Mouse (Mus musculus): ENCODE results near the gene Hoxd3. TPM values are rescaled to one million over a fixed set of nuclear protein-coding genes. Genes with fewer than 3 reads are reported as not detected.
A peak's percentile ranks its signal among the peaks of the same experiment; 100 is the strongest.

Hoxd3 gene
- polyA plus RNA-seq, 1 experiment from 2014 or later, result 0.55 TPM

GRCm38 (mm10) chr2:74672481-74673362 lies 39.0 kb upstream of the Hoxd3 start:
- Histone ChIP-seq H3K27ac (peak overlapping the region; percentile 92), H3K4me1 (peaks cover 37% of the 10 kb centered on the region), H3K27me3 (peaks cover 63% of the 10 kb centered on the region), H3K36me3 (no peaks in the 10 kb centered on the region), H3K4me2 (peak overlapping the region; percentile 65), H3K4me3 (peak overlapping the region; percentile 41), H3K9ac (no peak overlapping the region), H3K9me3 (no peaks in the 10 kb centered on the region)
- 6% methylated on average over 40 of the region's 40 CpGs for WGBS
- peak; percentile 43; the same call in 1 of the 2 replicates for ATAC-seq (ENCODE audit: insufficient number of reproducible peaks, low FRiP score, low TSS enrichment, low read depth)

- Histone ChIP-seq H3K36me3 (no peaks in the 10 kb centered on the region), H3K27ac (peak overlapping the region; percentile 92), H3K4me2 (peak overlapping the region; percentile 65), H3K4me3 (peak overlapping the region; percentile 45), H3K27me3 (peaks cover 59% of the 10 kb centered on the region), H3K9me3 (no peaks in the 10 kb centered on the region), H3K4me1 (peaks cover 31% of the 10 kb centered on the region), H3K9ac (no peak overlapping the region)
- ATAC-seq (ENCODE audit: insufficient number of reproducible peaks, low FRiP score, low TSS enrichment, low read depth), result no peak
- WGBS, result 7% methylated on average over 24 of the region's 24 CpGs
Measured at GRCm38 (mm10) chr2:74673835-74674425, 37.8 kb upstream of the Hoxd3 start.

- WGBS, result 6% methylated on average over 47 of the region's 47 CpGs
- ATAC-seq (ENCODE audit: insufficient number of reproducible peaks, low FRiP score, low TSS enrichment, low read depth), result peak; percentile 50
- peaks cover 38% of the 10 kb centered on the region for H3K4me1 ChIP-seq
- peak within 1 kb of the TSS; percentile 65 for H3K4me2 ChIP-seq
- H3K9me3 ChIP-seq, result no peaks in the 10 kb centered on the region
- H3K4me3 ChIP-seq, result peak within 1 kb of the TSS; percentile 45
- H3K27ac ChIP-seq, result peak within 1 kb of the TSS; percentile 92
- H3K27me3 ChIP-seq, result peaks cover 66% of the 10 kb centered on the region
- H3K36me3 ChIP-seq, result no peaks in the 10 kb centered on the region
- H3K9ac ChIP-seq, result peak within 1 kb of the TSS; percentile 55
Measured at GRCm38 (mm10) chr2:74674881-74675665, 36.7 kb upstream of the Hoxd3 start, which contains the start of gene Hoxd12. TSS of gene Hoxd12 (plus strand) at chr2:74675013.

GRCm38 (mm10) chr2:74675666-74676282 lies 36.0 kb upstream of the Hoxd3 start:
- Histone ChIP-seq H3K4me3 (peak overlapping the region; percentile 45), H3K27ac (peak overlapping the region; percentile 92), H3K9me3 (no peaks in the 10 kb centered on the region), H3K27me3 (peaks cover 72% of the 10 kb centered on the region), H3K9ac (peak overlapping the region; percentile 55), H3K4me2 (peak overlapping the region; percentile 65), H3K4me1 (peaks cover 38% of the 10 kb centered on the region), H3K36me3 (no peaks in the 10 kb centered on the region)
- no peak; the same call in 1 of the 2 replicates for ATAC-seq (ENCODE audit: insufficient number of reproducible peaks, low FRiP score, low TSS enrichment, low read depth)
- 15% methylated on average over 23 of the region's 24 CpGs for WGBS

GRCm38 (mm10) chr2:74676376-74677052 lies 35.2 kb upstream of the Hoxd3 start:
- Histone ChIP-seq H3K9ac (peak overlapping the region; percentile 55), H3K36me3 (no peaks in the 10 kb centered on the region), H3K4me2 (peak overlapping the region; percentile 65), H3K27ac (peak overlapping the region; percentile 92), H3K4me3 (peak overlapping the region; percentile 45), H3K4me1 (peaks cover 39% of the 10 kb centered on the region), H3K9me3 (no peaks in the 10 kb centered on the region), H3K27me3 (peaks cover 80% of the 10 kb centered on the region)
- no peak for ATAC-seq (ENCODE audit: insufficient number of reproducible peaks, low FRiP score, low TSS enrichment, low read depth)
- WGBS, result 20% methylated on average over 9 of the region's 9 CpGs

GRCm38 (mm10) chr2:74677106-74677505 lies 34.6 kb upstream of the Hoxd3 start:
- peaks cover 86% of the 10 kb centered on the region for H3K27me3 ChIP-seq
- no peaks in the 10 kb centered on the region for H3K9me3 ChIP-seq
- WGBS, result 25% methylated on average over 2 of the region's 2 CpGs
- 0 out of 2 replicates have a peak overlapping the region, but pooled peaks have one; percentile 10 for H3K9ac ChIP-seq
- no peaks in the 10 kb centered on the region for H3K36me3 ChIP-seq
- no peak for ATAC-seq (ENCODE audit: insufficient number of reproducible peaks, low FRiP score, low TSS enrichment, low read depth)
- H3K4me2 ChIP-seq, result peak overlapping the region; percentile 65
- H3K27ac ChIP-seq, result peak overlapping the region; percentile 92
- H3K4me1 ChIP-seq, result peaks cover 45% of the 10 kb centered on the region
- H3K4me3 ChIP-seq, result peak overlapping the region; percentile 45

- Histone ChIP-seq H3K9ac (peak within 1 kb of the TSS; percentile 44), H3K4me3 (peak within 1 kb of the TSS; percentile 60), H3K4me2 (peak within 1 kb of the TSS; percentile 65), H3K27ac (peak within 1 kb of the TSS; percentile 94), H3K36me3 (no peaks in the 10 kb centered on the region), H3K4me1 (peaks cover 43% of the 10 kb centered on the region), H3K9me3 (no peaks in the 10 kb centered on the region), H3K27me3 (peaks cover 89% of the 10 kb centered on the region)
- 8% methylated on average over 15 of the region's 15 CpGs for WGBS
- no peak for ATAC-seq (ENCODE audit: insufficient number of reproducible peaks, low FRiP score, low TSS enrichment, low read depth)
Measured at GRCm38 (mm10) chr2:74678891-74679595, 32.7 kb upstream of the Hoxd3 start, which contains the start of gene Hoxd11. TSS of gene Hoxd11 (plus strand) at chr2:74679557.

GRCm38 (mm10) chr2:74679596-74679971 lies 32.1 kb upstream of the Hoxd3 start:
- whole genome bisulfite sequencing, result under 1% methylated on average over 26 of the region's 26 CpGs
- peak overlapping the region; percentile 94 for H3K27ac ChIP-seq
- no peaks in the 10 kb centered on the region for H3K9me3 ChIP-seq
- peak overlapping the region; percentile 44 for H3K9ac ChIP-seq
- H3K4me1 ChIP-seq, result peaks cover 39% of the 10 kb centered on the region
- peak overlapping the region; percentile 60 for H3K4me3 ChIP-seq
- no peaks in the 10 kb centered on the region for H3K36me3 ChIP-seq
- H3K27me3 ChIP-seq, result peaks cover 89% of the 10 kb centered on the region
- H3K4me2 ChIP-seq, result peak overlapping the region; percentile 65
- ATAC-seq (ENCODE audit: insufficient number of reproducible peaks, low FRiP score, low TSS enrichment, low read depth), result no peak

- Histone ChIP-seq H3K4me3 (peak overlapping the region; percentile 60), H3K36me3 (no peaks in the 10 kb centered on the region), H3K9me3 (no peaks in the 10 kb centered on the region), H3K27me3 (peaks cover 87% of the 10 kb centered on the region), H3K27ac (peak overlapping the region; percentile 94), H3K9ac (peak overlapping the region; percentile 44), H3K4me1 (peaks cover 36% of the 10 kb centered on the region), H3K4me2 (peak overlapping the region; percentile 65)
- under 1% methylated on average over 23 of the region's 23 CpGs for WGBS
- no peak for ATAC-seq (ENCODE audit: insufficient number of reproducible peaks, low FRiP score, low TSS enrichment, low read depth)
Measured at GRCm38 (mm10) chr2:74679980-74680379, 31.7 kb upstream of the Hoxd3 start.

GRCm38 (mm10) chr2:74680561-74681398 lies 30.9 kb upstream of the Hoxd3 start:
- Histone ChIP-seq H3K9ac (peak overlapping the region; percentile 71), H3K9me3 (no peaks in the 10 kb centered on the region), H3K4me3 (peak overlapping the region; percentile 60), H3K27ac (peak overlapping the region; percentile 94), H3K4me1 (peaks cover 29% of the 10 kb centered on the region), H3K4me2 (peak overlapping the region; percentile 65), H3K36me3 (no peaks in the 10 kb centered on the region), H3K27me3 (peaks cover 83% of the 10 kb centered on the region)
- no peak for ATAC-seq (ENCODE audit: insufficient number of reproducible peaks, low FRiP score, low TSS enrichment, low read depth)
- WGBS, result 15% methylated on average over 21 of the region's 21 CpGs

Data from limb, embryonic 15.5 days (tissue).